Mouse (Mus musculus): ENCODE results near the gene Tex28.
"Not testable (repeated sequence)": the region's sequence is repeated elsewhere in the genome, so short reads cannot be mapped to it uniquely, and the experiment has no call there.

The Tex28 gene

GRCm38 (mm10) chrX:74167738-74168137, at the start of gene Tex28:
TSS of gene Tex28 (minus strand) at chrX:74167838.
- no peak for DNase-seq (ENCODE audit: extremely low spot score, low read depth, low spot score)

- DNase-seq (ENCODE audit: extremely low spot score, low read depth, low spot score), result no peak
These were observed 35.9 kb upstream of the Tex28 start for GRCm38 (mm10) chrX:74203556-74203955.

GRCm38 (mm10) chrX:74176959-74177358, 9.3 kb upstream of the Tex28 start, which contains the start of gene Tktl1:
TSS of gene Tktl1 (plus strand) at chrX:74177259.
- DNase-seq (ENCODE audit: extremely low spot score, low read depth, low spot score), result no peak

GRCm38 (mm10) chrX:74135263-74135662, 32.4 kb downstream of the Tex28 start, which contains the start of gene Mecp2:
TSS of gene Mecp2 (minus strand) at chrX:74135363.
- DNase-seq (ENCODE audit: extremely low spot score, low read depth, low spot score), result not testable (repeated sequence)

- DNase-seq (ENCODE audit: extremely low spot score, low read depth, low spot score), result no peak
These were observed 40.5 kb downstream of the Tex28 start, which contains the start of gene Opn1mw for GRCm38 (mm10) chrX:74127164-74127563. TSS of gene Opn1mw (plus strand) at chrX:74127464.

- DNase-seq (ENCODE audit: extremely low spot score, low read depth, low spot score), result no peak
These were observed 42.7 kb downstream of the Tex28 start for GRCm38 (mm10) chrX:74124975-74125374.

GRCm38 (mm10) chrX:74115511-74115910, 52.1 kb downstream of the Tex28 start:
- DNase-seq (ENCODE audit: extremely low spot score, low read depth, low spot score), result no peak

GRCm38 (mm10) chrX:74114036-74114435, 53.6 kb downstream of the Tex28 start:
- no peak for DNase-seq (ENCODE audit: extremely low spot score, low read depth, low spot score)

- DNase-seq (ENCODE audit: extremely low spot score, low read depth, low spot score), result no peak
These were observed 58.9 kb downstream of the Tex28 start for GRCm38 (mm10) chrX:74108747-74109146.

GRCm38 (mm10) chrX:74105916-74106315, 61.7 kb downstream of the Tex28 start:
- DNase-seq (ENCODE audit: extremely low spot score, low read depth, low spot score), result no peak

- no peak for DNase-seq (ENCODE audit: extremely low spot score, low read depth, low spot score)
These were observed 64.0 kb downstream of the Tex28 start for GRCm38 (mm10) chrX:74103457-74104188.

Measured in hindlimb bud, embryonic 11.5 days (tissue).